Mouse (Mus musculus): ENCODE data around the gene Gm21985. TPM values are rescaled to one million over a fixed set of nuclear protein-coding genes. Genes with fewer than 3 reads are reported as not detected.

The Gm21985 gene
- total and polyA plus RNA-seq, 3 experiments, result 0.51 TPM; not detected in 2

- TF ChIP-seq MYC (IDR thresholded peaks at IDR 0.05; ENCODE audit: low read depth, low read length), result peak; percentile 68; the same call in 1 of the 2 replicates
- TF ChIP-seq E2F4 (IDR thresholded peaks at IDR 0.05; ENCODE audit: insufficient replicate concordance, low read depth, low read length), result 0 out of 2 replicates have a peak, but pooled peaks have one; percentile 77
- peak; percentile 87; the same call in 1 of the 2 replicates for TF ChIP-seq ZMIZ1 (IDR thresholded peaks at IDR 0.05; ENCODE audit: low read depth, low read length)
- peak; percentile 87 for TF ChIP-seq TBP (conservative IDR thresholded peaks at IDR 0.05; ENCODE audit: low read depth, low read length)
- TF ChIP-seq ZNF384 (IDR thresholded peaks at IDR 0.05; ENCODE audit: low read depth, low read length), result no peak
- TF ChIP-seq CHD1 (IDR thresholded peaks at IDR 0.05; ENCODE audit: low read depth, low read length), result no peak
- peak; percentile 55 for TF ChIP-seq NRF1 (IDR thresholded peaks at IDR 0.05; ENCODE audit: low read depth, low read length)
- TF ChIP-seq JUN (IDR thresholded peaks at IDR 0.05; ENCODE audit: insufficient read depth, low read depth, low read length), result no peak
- TF ChIP-seq RAD21 (IDR thresholded peaks at IDR 0.05; ENCODE audit: low read depth, low read length), result no peak
- peak; percentile 83 for TF ChIP-seq MEF2A (IDR thresholded peaks at IDR 0.05; ENCODE audit: borderline replicate concordance, low read depth, low read length)
- peak; percentile 43; the same call in 1 of the 2 replicates for TF ChIP-seq ETS1 (conservative IDR thresholded peaks at IDR 0.05; ENCODE audit: low read depth, low read length)
- TF ChIP-seq IRF4 (IDR thresholded peaks at IDR 0.05; ENCODE audit: low read depth, low read length), result peak; percentile 75
- TF ChIP-seq ELF1 (IDR thresholded peaks at IDR 0.05; ENCODE audit: low read depth, low read length), result peak; percentile 96
- no peak for TF ChIP-seq CTCF (conservative IDR thresholded peaks at IDR 0.05 in 1 of 2, IDR thresholded peaks at IDR 0.05 in 1 of 2; ENCODE audit: low read depth in 2 of 2, low read length in 2 of 2)
- TF ChIP-seq MXI1 (IDR thresholded peaks at IDR 0.05; ENCODE audit: low read depth, low read length), result peak; percentile 95
- TF ChIP-seq ZKSCAN1 (IDR thresholded peaks at IDR 0.05; ENCODE audit: borderline replicate concordance, low read depth, low read length), result no peak; the same call in 1 of the 2 replicates
- no peak for TF ChIP-seq USF1 (IDR thresholded peaks at IDR 0.05; ENCODE audit: low read depth, low read length)
- peak; percentile 95 for TF ChIP-seq SIN3A (IDR thresholded peaks at IDR 0.05; ENCODE audit: low read length)
- 0 out of 2 replicates have a peak, but pooled peaks have one; percentile 29 for TF ChIP-seq JUND (conservative IDR thresholded peaks at IDR 0.05; ENCODE audit: low read depth, low read length)
- no peak for TF ChIP-seq USF2 (conservative IDR thresholded peaks at IDR 0.05; ENCODE audit: low read depth, low read length)
- peak; percentile 38; the same call in 1 of the 2 replicates for TF ChIP-seq CHD2 (IDR thresholded peaks at IDR 0.05; ENCODE audit: low read length)
Measured at GRCm38 (mm10) chr2:112454862-112455564, 188.9 kb downstream of the Gm21985 start, which contains the start of gene Emc7 (continued).

Other genes starting within 250 kb of the Gm21985 start
- gene Olfr1311, start 241.9 kb upstream of the Gm21985 start, total RNA-seq (2012; rRNA removed), result not detected in 2 replicates
- not detected in 2 replicates for gene Olfr1311, start 241.9 kb upstream of the Gm21985 start, total RNA-seq (2014; rRNA removed)
- gene Olfr1311, start 241.9 kb upstream of the Gm21985 start, polyA plus RNA-seq (2012; ENCODE audit: insufficient read length, low read depth), result not detected in 2 replicates
- gene Olfr1312, start 216.1 kb upstream of the Gm21985 start, total RNA-seq (2012; rRNA removed), result not detected in 2 replicates
- not detected in 2 replicates for gene Olfr1312, start 216.1 kb upstream of the Gm21985 start, total RNA-seq (2014; rRNA removed)
- not detected in 2 replicates for gene Olfr1312, start 216.1 kb upstream of the Gm21985 start, polyA plus RNA-seq (2012; ENCODE audit: insufficient read length, low read depth)
- not detected in 2 replicates for gene Olfr1313, start 188.5 kb upstream of the Gm21985 start, total RNA-seq (2012; rRNA removed)
- gene Olfr1313, start 188.5 kb upstream of the Gm21985 start, total RNA-seq (2014; rRNA removed), result not detected in 2 replicates
- gene Olfr1313, start 188.5 kb upstream of the Gm21985 start, polyA plus RNA-seq (2012; ENCODE audit: insufficient read length, low read depth), result not detected in 2 replicates
- not detected in 2 replicates for gene Olfr1314, start 169.5 kb upstream of the Gm21985 start, total RNA-seq (2012; rRNA removed)
- gene Olfr1314, start 169.5 kb upstream of the Gm21985 start, total RNA-seq (2014; rRNA removed), result not detected in 2 replicates
- gene Olfr1314, start 169.5 kb upstream of the Gm21985 start, polyA plus RNA-seq (2012; ENCODE audit: insufficient read length, low read depth), result not detected in 2 replicates
- not detected in 2 replicates for gene Olfr1315-ps1, start 150.9 kb upstream of the Gm21985 start, total RNA-seq (2012; rRNA removed)
- gene Olfr1315-ps1, start 150.9 kb upstream of the Gm21985 start, total RNA-seq (2014; rRNA removed), result not detected in 2 replicates
- not detected in 2 replicates for gene Olfr1315-ps1, start 150.9 kb upstream of the Gm21985 start, polyA plus RNA-seq (2012; ENCODE audit: insufficient read length, low read depth)
- gene Olfr1316, start 131.3 kb upstream of the Gm21985 start, total RNA-seq (2012; rRNA removed), result not detected in 2 replicates
- gene Olfr1316, start 131.3 kb upstream of the Gm21985 start, total RNA-seq (2014; rRNA removed), result not detected in 2 replicates
- not detected in 2 replicates for gene Olfr1316, start 131.3 kb upstream of the Gm21985 start, polyA plus RNA-seq (2012; ENCODE audit: insufficient read length, low read depth)
- not detected in 2 replicates for gene Olfr1317, start 126.0 kb upstream of the Gm21985 start, total RNA-seq (2012; rRNA removed)
- not detected in 2 replicates for gene Olfr1317, start 126.0 kb upstream of the Gm21985 start, total RNA-seq (2014; rRNA removed)
- gene Olfr1317, start 126.0 kb upstream of the Gm21985 start, polyA plus RNA-seq (2012; ENCODE audit: insufficient read length, low read depth), result not detected in 2 replicates
- not detected in 2 replicates for gene Olfr1318, start 112.1 kb upstream of the Gm21985 start, total RNA-seq (2012; rRNA removed)
- not detected in 2 replicates for gene Olfr1318, start 112.1 kb upstream of the Gm21985 start, total RNA-seq (2014; rRNA removed)
- gene Olfr1318, start 112.1 kb upstream of the Gm21985 start, polyA plus RNA-seq (2012; ENCODE audit: insufficient read length, low read depth), result not detected in 2 replicates
- 17.2 and 19.9 TPM in 2 replicates for gene Lpcat4, start 26.8 kb upstream of the Gm21985 start, total RNA-seq (2012; rRNA removed)
- 10.7 and 12.3 TPM in 2 replicates for gene Lpcat4, start 26.8 kb upstream of the Gm21985 start, total RNA-seq (2014; rRNA removed)
- 66.8 and 75.2 TPM in 2 replicates for gene Lpcat4, start 26.8 kb upstream of the Gm21985 start, polyA plus RNA-seq (2012; ENCODE audit: insufficient read length, low read depth)
- gene Nutm1, start 7.0 kb upstream of the Gm21985 start, total RNA-seq (2012; rRNA removed), result 0.04 TPM in 1 of 2 replicates, not detected in the other
- not detected in 2 replicates for gene Nutm1, start 7.0 kb upstream of the Gm21985 start, total RNA-seq (2014; rRNA removed)
- 0.08 TPM in 1 of 2 replicates, not detected in the other for gene Nutm1, start 7.0 kb upstream of the Gm21985 start, polyA plus RNA-seq (2012; ENCODE audit: insufficient read length, low read depth)
- 239 and 308 TPM in 2 replicates for gene Nop10, start 4.4 kb upstream of the Gm21985 start, total RNA-seq (2012; rRNA removed)
- 448 and 507 TPM in 2 replicates for gene Nop10, start 4.4 kb upstream of the Gm21985 start, total RNA-seq (2014; rRNA removed)
- gene Nop10, start 4.4 kb upstream of the Gm21985 start, polyA plus RNA-seq (2012; ENCODE audit: insufficient read length, low read depth), result 226 and 251 TPM in 2 replicates
- gene Slc12a6, start 489 bp upstream of the Gm21985 start, total RNA-seq (2012; rRNA removed), result 10.5 and 14.8 TPM in 2 replicates
- 7.8 and 8.2 TPM in 2 replicates for gene Slc12a6, start 489 bp upstream of the Gm21985 start, total RNA-seq (2014; rRNA removed)
- 9.1 and 10.5 TPM in 2 replicates for gene Slc12a6, start 489 bp upstream of the Gm21985 start, polyA plus RNA-seq (2012; ENCODE audit: insufficient read length, low read depth)
- gene Emc4, start 101.7 kb downstream of the Gm21985 start, total RNA-seq (2012; rRNA removed), result 108 and 117 TPM in 2 replicates
- gene Emc4, start 101.7 kb downstream of the Gm21985 start, total RNA-seq (2014; rRNA removed), result 81.3 and 86.8 TPM in 2 replicates
- 125 and 135 TPM in 2 replicates for gene Emc4, start 101.7 kb downstream of the Gm21985 start, polyA plus RNA-seq (2012; ENCODE audit: insufficient read length, low read depth)
- gene Katnbl1, start 112.9 kb downstream of the Gm21985 start, total RNA-seq (2012; rRNA removed), result 9.7 and 12.6 TPM in 2 replicates
- gene Katnbl1, start 112.9 kb downstream of the Gm21985 start, total RNA-seq (2014; rRNA removed), result 39.8 and 47.1 TPM in 2 replicates
- 20.1 TPM in 2 replicates for gene Katnbl1, start 112.9 kb downstream of the Gm21985 start, polyA plus RNA-seq (2012; ENCODE audit: insufficient read length, low read depth)
- gene Emc7, start 188.7 kb downstream of the Gm21985 start, total RNA-seq (2012; rRNA removed), result 16.5 and 17.7 TPM in 2 replicates
- gene Emc7, start 188.7 kb downstream of the Gm21985 start, total RNA-seq (2014; rRNA removed), result 25.6 and 28.3 TPM in 2 replicates
- 21.3 and 26.6 TPM in 2 replicates for gene Emc7, start 188.7 kb downstream of the Gm21985 start, polyA plus RNA-seq (2012; ENCODE audit: insufficient read length, low read depth)
- not detected in 2 replicates for gene Chrm5, start 214.5 kb downstream of the Gm21985 start, total RNA-seq (2012; rRNA removed)
- not detected in 2 replicates for gene Chrm5, start 214.5 kb downstream of the Gm21985 start, total RNA-seq (2014; rRNA removed)
- not detected in 2 replicates for gene Chrm5, start 214.5 kb downstream of the Gm21985 start, polyA plus RNA-seq (2012; ENCODE audit: insufficient read length, low read depth)
- 21.2 and 22.9 TPM in 2 replicates for gene Aven, start 226.7 kb downstream of the Gm21985 start, total RNA-seq (2012; rRNA removed)
- 33.9 and 40.1 TPM in 2 replicates for gene Aven, start 226.7 kb downstream of the Gm21985 start, total RNA-seq (2014; rRNA removed)
- gene Aven, start 226.7 kb downstream of the Gm21985 start, polyA plus RNA-seq (2012; ENCODE audit: insufficient read length, low read depth), result 44.3 and 58.5 TPM in 2 replicates